Mouse (Mus musculus) forebrain, embryonic 16.5 days (tissue): ENCODE data around the gene Cacna1h. TPM values are rescaled to one million over a fixed set of nuclear protein-coding genes. Genes with fewer than 3 reads are reported as not detected.

Experiments used
- ATAC-seq: fragments of 200-750 bp; cut with Nextera tagmentation; 2 replicates; pipeline ENCODE4 v1.8.0; 2017; ENCODE audit warnings: mild to moderate bottlenecking, moderate library complexity
- H3K27ac ChIP-seq: fragments of 300-500 bp; sonication (generic); 2 replicates; pipeline ENCODE4 v1.5.1; 2014; ENCODE audit warnings: low read length, control low read depth
- H3K27me3 ChIP-seq: fragments of 300-500 bp; sonication (generic); replicated peaks from 2 replicates; pipeline ENCODE4 v1.6.1; 2014; ENCODE audit warnings: low read length; ENCODE audit not compliant: control insufficient read depth, insufficient read depth
- H3K36me3 ChIP-seq: fragments of 300-500 bp; sonication (generic); 2 replicates; pipeline ENCODE4 v1.6.1; 2014; ENCODE audit not compliant: control insufficient read depth, insufficient read depth
- H3K4me1 ChIP-seq: fragments of 300-500 bp; sonication (generic); replicated peaks from 2 replicates; pipeline ENCODE4 v1.6.1; 2014; ENCODE audit warnings: low read length; ENCODE audit not compliant: control insufficient read depth, insufficient read depth
- H3K4me2 ChIP-seq: fragments of 300-500 bp; sonication (generic); 2 replicates; pipeline ENCODE4 v1.6.1; 2014; ENCODE audit warnings: mild to moderate bottlenecking, low read length, control low read depth
- H3K4me3 ChIP-seq: fragments of 300-500 bp; sonication (generic); replicated peaks from 2 replicates; pipeline ENCODE4 v1.5.1; 2014; ENCODE audit warnings: mild to moderate bottlenecking, low read length, control low read depth
- H3K9ac ChIP-seq: fragments of 300-500 bp; sonication (generic); replicated peaks from 2 replicates; pipeline ENCODE4 v1.6.1; 2014; ENCODE audit warnings: low read depth, low read length, control low read depth
- H3K9me3 ChIP-seq: fragments of 300-500 bp; sonication (generic); 2 replicates; pipeline ENCODE4 v1.6.1; 2016; ENCODE audit warnings: low read length; ENCODE audit not compliant: control insufficient read depth
- WGBS: fragments of 180-500 bp; shearing (Covaris S2); extraction: QIAGEN DNeasy Blood & Tissue Kit; methylation state at CpG from one replicate; pipeline ENCODE4 v1.1.7; 2014; 5-methylcytosine and 5-hydroxymethylcytosine counted together
- polyA plus RNA-seq: library from polyadenylated mRNA; unstranded; fragments of >200 nt; fragmentation: Nextera tagmentation; extraction: Ambion mirVana; gene quantifications from 2 replicates; pipeline ENCODE4 v1.2.1, GENCODE M21; 2015

Gene Cacna1h
- polyA plus RNA-seq, 1 experiment from 2014 or later = 14.7 TPM

GRCm38 (mm10) chr17:25430534-25430933, 3.0 kb downstream of the Cacna1h start:
- Histone ChIP-seq H3K27me3 (peaks cover 8% of the 10 kb centered on the region; the same call in 1 of the 2 replicates), H3K4me1 (peaks cover 32% of the 10 kb centered on the region)
- 69% methylated on average over 8 of the region's 8 CpGs for WGBS

GRCm38 (mm10) chr17:25429886-25430285, 3.7 kb downstream of the Cacna1h start:
- H3K4me1 ChIP-seq = peaks cover 32% of the 10 kb centered on the region
- no peak overlapping the region for H3K27ac ChIP-seq
- no peak for ATAC-seq
- 54% methylated on average over 6 of the region's 6 CpGs for WGBS
- H3K36me3 ChIP-seq = no peaks in the 10 kb centered on the region
- H3K27me3 ChIP-seq = peaks cover 8% of the 10 kb centered on the region; the same call in 1 of the 2 replicates
- no peak overlapping the region for H3K4me2 ChIP-seq
- no peak overlapping the region for H3K9ac ChIP-seq
- H3K4me3 ChIP-seq = no peak overlapping the region
- H3K9me3 ChIP-seq = no peaks in the 10 kb centered on the region

More at GRCm38 (mm10) chr17:25430534-25430933, 3.0 kb downstream of the Cacna1h start:
- Histone ChIP-seq H3K9me3 (no peaks in the 10 kb centered on the region), H3K36me3 (no peaks in the 10 kb centered on the region), H3K4me3 (no peak overlapping the region), H3K4me2 (peak overlapping the region; percentile 5; the same call in 1 of the 2 replicates), H3K9ac (no peak overlapping the region), H3K27ac (no peak overlapping the region)
- ATAC-seq = no peak

- Histone ChIP-seq H3K9me3 (no peaks in the 10 kb centered on the region), H3K36me3 (no peaks in the 10 kb centered on the region), H3K4me2 (no peak overlapping the region), H3K9ac (no peak overlapping the region), H3K4me1 (peaks cover 32% of the 10 kb centered on the region), H3K27me3 (peaks cover 8% of the 10 kb centered on the region; the same call in 1 of the 2 replicates), H3K4me3 (no peak overlapping the region), H3K27ac (no peak overlapping the region)
- no peak for ATAC-seq
- WGBS = 76% methylated on average over 5 of the region's 5 CpGs
These were observed 4.3 kb downstream of the Cacna1h start for GRCm38 (mm10) chr17:25429240-25429639.

GRCm38 (mm10) chr17:25427441-25427840, 6.1 kb downstream of the Cacna1h start:
- Histone ChIP-seq H3K4me3 (no peak overlapping the region), H3K9me3 (no peaks in the 10 kb centered on the region), H3K36me3 (no peaks in the 10 kb centered on the region), H3K4me2 (no peak overlapping the region), H3K27ac (no peak overlapping the region), H3K27me3 (peaks cover 8% of the 10 kb centered on the region; the same call in 1 of the 2 replicates), H3K4me1 (peaks cover 32% of the 10 kb centered on the region), H3K9ac (no peak overlapping the region)
- peak; percentile 31; the same call in 1 of the 2 replicates for ATAC-seq
- WGBS = 32% methylated on average over 10 of the region's 10 CpGs

- Histone ChIP-seq H3K4me2 (no peak overlapping the region), H3K9me3 (no peaks in the 10 kb centered on the region), H3K4me3 (no peak overlapping the region), H3K4me1 (peaks cover 20% of the 10 kb centered on the region), H3K27me3 (no peaks in the 10 kb centered on the region), H3K9ac (no peak overlapping the region), H3K27ac (no peak overlapping the region), H3K36me3 (no peaks in the 10 kb centered on the region)
- 64% methylated on average over 2 of the region's 2 CpGs for WGBS
- no peak for ATAC-seq
These were observed 7.6 kb downstream of the Cacna1h start for GRCm38 (mm10) chr17:25425996-25426395.

GRCm38 (mm10) chr17:25424526-25425080, 9.0 kb downstream of the Cacna1h start:
- Histone ChIP-seq H3K4me2 (no peak overlapping the region), H3K9ac (no peak overlapping the region), H3K27me3 (no peaks in the 10 kb centered on the region), H3K36me3 (no peaks in the 10 kb centered on the region), H3K27ac (no peak overlapping the region), H3K4me1 (peaks cover 15% of the 10 kb centered on the region), H3K4me3 (no peak overlapping the region), H3K9me3 (no peaks in the 10 kb centered on the region)
- no peak for ATAC-seq
- 23% methylated on average over 8 of the region's 8 CpGs for WGBS

GRCm38 (mm10) chr17:25420998-25421397, 12.6 kb downstream of the Cacna1h start:
- no peak overlapping the region for H3K4me3 ChIP-seq
- H3K4me1 ChIP-seq = peaks cover 29% of the 10 kb centered on the region
- H3K27me3 ChIP-seq = no peaks in the 10 kb centered on the region
- H3K27ac ChIP-seq = no peak overlapping the region
- ATAC-seq = no peak
- no peaks in the 10 kb centered on the region for H3K9me3 ChIP-seq
- 73% methylated on average over 3 of the region's 3 CpGs for WGBS
- no peak overlapping the region for H3K9ac ChIP-seq
- no peaks in the 10 kb centered on the region for H3K36me3 ChIP-seq
- no peak overlapping the region for H3K4me2 ChIP-seq

- Histone ChIP-seq H3K4me3 (no peak overlapping the region), H3K9me3 (no peaks in the 10 kb centered on the region), H3K27me3 (no peaks in the 10 kb centered on the region), H3K4me1 (peaks cover 42% of the 10 kb centered on the region), H3K9ac (no peak overlapping the region), H3K27ac (no peak overlapping the region), H3K4me2 (no peak overlapping the region), H3K36me3 (no peaks in the 10 kb centered on the region)
- 8% methylated on average over 9 of the region's 9 CpGs for WGBS
- ATAC-seq = peak; percentile 69; the same call in 1 of the 2 replicates
These were observed 14.7 kb downstream of the Cacna1h start for GRCm38 (mm10) chr17:25418926-25419325.

- H3K4me1 ChIP-seq = peaks cover 42% of the 10 kb centered on the region
- no peaks in the 10 kb centered on the region for H3K36me3 ChIP-seq
- no peak overlapping the region for H3K27ac ChIP-seq
- no peak overlapping the region for H3K4me2 ChIP-seq
- no peak overlapping the region for H3K9ac ChIP-seq
- H3K4me3 ChIP-seq = no peak overlapping the region
- H3K9me3 ChIP-seq = no peaks in the 10 kb centered on the region
- ATAC-seq = no peak
- H3K27me3 ChIP-seq = no peaks in the 10 kb centered on the region
- WGBS = 73% methylated on average over 6 of the region's 6 CpGs
These were observed 15.6 kb downstream of the Cacna1h start for GRCm38 (mm10) chr17:25417990-25418389.
